Mouse (Mus musculus) intestine, embryonic 14.5 days (tissue): ENCODE data around the gene Tbc1d16. TPM values are rescaled to one million over a fixed set of nuclear protein-coding genes. Genes with fewer than 3 reads are reported as not detected.

ENCODE experiments used
- ATAC-seq: fragments of 200-750 bp; cut with Nextera tagmentation; replicated peaks from 2 replicates; pipeline ENCODE4 v1.8.0; 2017; ENCODE audit warnings: low read depth, moderate number of reproducible peaks, moderate TSS enrichment, moderate library complexity; ENCODE audit not compliant: low FRiP score, low TSS enrichment
- DNase-seq: peaks from one replicate; pipeline ENCODE4 v3.0.0-alpha.2; 2018; ENCODE audit warnings: low spot score
- H3K27ac ChIP-seq: fragments of 300-500 bp; sonication (generic); 2 replicates; pipeline ENCODE4 v1.5.1; 2014; ENCODE audit warnings: low read depth, mild to moderate bottlenecking, control low read depth
- H3K27me3 ChIP-seq: fragments of 300-500 bp; sonication (generic); replicated peaks from 2 replicates; pipeline ENCODE4 v1.6.1; 2014; ENCODE audit warnings: low read length, control low read depth; ENCODE audit not compliant: control insufficient read depth, insufficient read depth
- H3K36me3 ChIP-seq: fragments of 300-500 bp; sonication (generic); 2 replicates; pipeline ENCODE4 v1.6.1; 2014; ENCODE audit warnings: low read length, control low read depth; ENCODE audit not compliant: control insufficient read depth, insufficient read depth
- H3K4me1 ChIP-seq: fragments of 300-500 bp; sonication (generic); replicated peaks from 2 replicates; pipeline ENCODE4 v1.6.1; 2014; ENCODE audit warnings: low read length, control low read depth, mixed read lengths; ENCODE audit not compliant: control insufficient read depth, insufficient read depth
- H3K4me2 ChIP-seq: fragments of 300-500 bp; sonication (generic); 2 replicates; pipeline ENCODE4 v1.6.1; 2014; ENCODE audit warnings: low read length
- H3K4me3 ChIP-seq: fragments of 300-500 bp; sonication (generic); 2 replicates; pipeline ENCODE4 v1.5.1; 2014; ENCODE audit warnings: low read depth, low read length, control low read depth, mixed read lengths
- H3K9ac ChIP-seq: fragments of 300-500 bp; sonication (generic); 2 replicates; pipeline ENCODE4 v1.6.1; 2014; ENCODE audit warnings: mild to moderate bottlenecking, low read length
- H3K9me3 ChIP-seq: fragments of 300-500 bp; sonication (generic); 2 replicates; pipeline ENCODE4 v1.6.1; 2016; ENCODE audit warnings: low read length, control low read depth; ENCODE audit not compliant: control insufficient read depth
- WGBS: fragments of 180-500 bp; shearing (Covaris S2); extraction: QIAGEN DNeasy Blood & Tissue Kit; methylation state at CpG from one replicate; pipeline ENCODE4 v1.1.7; 2014; 5-methylcytosine and 5-hydroxymethylcytosine counted together
- polyA plus RNA-seq: library from polyadenylated mRNA; unstranded; fragments of >200 nt; fragmentation: Nextera tagmentation; extraction: Ambion mirVana; gene quantifications from 2 replicates; pipeline ENCODE4 v1.2.1, GENCODE M21; 2014

Gene Tbc1d16
- polyA plus RNA-seq, 1 experiment from 2014 or later, result 13.0 TPM

GRCm38 (mm10) chr11:119143376-119144002 is 84.8 kb downstream of the Tbc1d16 start:
- DNase-seq, result no peak
- 85% methylated on average over 16 of the region's 16 CpGs for WGBS
- peaks cover 14% of the 10 kb centered on the region for H3K36me3 ChIP-seq
- peaks cover under 1% of the 10 kb centered on the region; the same call in 1 of the 2 replicates for H3K4me1 ChIP-seq
- no peaks in the 10 kb centered on the region for H3K9me3 ChIP-seq
- no peak overlapping the region for H3K4me3 ChIP-seq
- no peak overlapping the region for H3K4me2 ChIP-seq
- no peaks in the 10 kb centered on the region for H3K27me3 ChIP-seq
- no peak overlapping the region for H3K27ac ChIP-seq
- ATAC-seq, result no peak
- no peak overlapping the region for H3K9ac ChIP-seq

DNA sequence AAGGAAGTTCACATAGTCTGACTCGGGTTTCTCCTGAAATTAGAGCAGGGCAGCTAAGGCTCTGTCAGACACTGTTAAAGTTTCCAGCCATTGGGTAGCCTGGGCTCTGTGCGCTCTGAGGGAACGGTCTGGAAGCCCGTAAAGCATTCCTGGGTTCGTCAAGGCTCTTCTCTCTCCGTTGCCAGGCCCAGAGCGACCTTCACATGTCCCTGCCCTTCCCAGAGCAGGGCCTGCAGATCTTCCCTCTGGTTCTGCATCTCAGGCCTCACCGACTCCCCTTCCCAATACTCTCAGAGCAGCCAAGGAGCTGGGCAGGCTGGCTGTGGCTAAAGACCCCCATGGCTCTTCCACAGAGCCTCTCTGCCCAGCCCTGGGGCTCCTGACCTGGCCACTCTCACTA is 85.7 kb downstream of the Tbc1d16 start:
- H3K27me3 ChIP-seq, result no peaks in the 10 kb centered on the region
- ATAC-seq, result no peak
- H3K4me3 ChIP-seq, result no peak overlapping the region
- H3K36me3 ChIP-seq, result peaks cover 5% of the 10 kb centered on the region; the same call in 1 of the 2 replicates
- no peak overlapping the region for H3K9ac ChIP-seq
- no peaks in the 10 kb centered on the region for H3K9me3 ChIP-seq
- H3K27ac ChIP-seq, result no peak overlapping the region
- WGBS, result 77% methylated on average over 8 of the region's 8 CpGs
- peaks cover 6% of the 10 kb centered on the region; the same call in 1 of the 2 replicates for H3K4me1 ChIP-seq
- DNase-seq, result no peak
- no peak overlapping the region for H3K4me2 ChIP-seq

- H3K9ac ChIP-seq, result no peak overlapping the region
- no peak for ATAC-seq
- no peaks in the 10 kb centered on the region for H3K36me3 ChIP-seq
- no peak overlapping the region for H3K4me3 ChIP-seq
- 78% methylated on average over 6 of the region's 6 CpGs for WGBS
- no peak overlapping the region for H3K27ac ChIP-seq
- H3K27me3 ChIP-seq, result no peaks in the 10 kb centered on the region
- no peak for DNase-seq
- H3K4me2 ChIP-seq, result no peak overlapping the region
- no peaks in the 10 kb centered on the region for H3K9me3 ChIP-seq
- peaks cover 18% of the 10 kb centered on the region for H3K4me1 ChIP-seq
Observed at GRCm38 (mm10) chr11:119139026-119139425, 89.3 kb downstream of the Tbc1d16 start.

GRCm38 (mm10) chr11:119138205-119138604 is 90.1 kb downstream of the Tbc1d16 start:
- Histone ChIP-seq H3K36me3 (no peaks in the 10 kb centered on the region), H3K9ac (no peak overlapping the region), H3K4me3 (no peak overlapping the region), H3K4me2 (no peak overlapping the region), H3K27ac (peak overlapping the region; percentile 3; the same call in 1 of the 2 replicates), H3K27me3 (no peaks in the 10 kb centered on the region), H3K9me3 (no peaks in the 10 kb centered on the region), H3K4me1 (peaks cover 22% of the 10 kb centered on the region)
- ATAC-seq (no peak), DNase-seq (no peak)
- WGBS, result 60% methylated on average over 9 of the region's 9 CpGs

- H3K4me1 ChIP-seq, result peaks cover 25% of the 10 kb centered on the region
- no peak overlapping the region for H3K4me3 ChIP-seq
- H3K9me3 ChIP-seq, result 0 out of 2 replicates have a peak, but pooled peaks cover 4% of the 10 kb centered on the region
- H3K9ac ChIP-seq, result no peak overlapping the region
- 55% methylated on average over 17 of the region's 17 CpGs for WGBS
- H3K27ac ChIP-seq, result peak overlapping the region; percentile 81
- no peaks in the 10 kb centered on the region for H3K36me3 ChIP-seq
- 0 out of 2 replicates have a peak, but pooled peaks have one; percentile 33 for ATAC-seq
- H3K27me3 ChIP-seq, result no peaks in the 10 kb centered on the region
- 0 out of 2 replicates have a peak overlapping the region, but pooled peaks have one; percentile 11 for H3K4me2 ChIP-seq
- peak; percentile 70 for DNase-seq
Observed at GRCm38 (mm10) chr11:119134586-119134985, 93.7 kb downstream of the Tbc1d16 start.

GRCm38 (mm10) chr11:119133437-119134221 is 94.7 kb downstream of the Tbc1d16 start:
- H3K27me3 ChIP-seq, result no peaks in the 10 kb centered on the region
- H3K36me3 ChIP-seq, result no peaks in the 10 kb centered on the region
- H3K27ac ChIP-seq, result peak overlapping the region; percentile 81
- no peak for DNase-seq
- H3K4me2 ChIP-seq, result no peak overlapping the region
- no peak overlapping the region for H3K9ac ChIP-seq
- no peak for ATAC-seq
- 67% methylated on average over 5 of the region's 5 CpGs for WGBS
- H3K9me3 ChIP-seq, result 0 out of 2 replicates have a peak, but pooled peaks cover 4% of the 10 kb centered on the region
- peaks cover 26% of the 10 kb centered on the region for H3K4me1 ChIP-seq
- H3K4me3 ChIP-seq, result no peak overlapping the region

DNA sequence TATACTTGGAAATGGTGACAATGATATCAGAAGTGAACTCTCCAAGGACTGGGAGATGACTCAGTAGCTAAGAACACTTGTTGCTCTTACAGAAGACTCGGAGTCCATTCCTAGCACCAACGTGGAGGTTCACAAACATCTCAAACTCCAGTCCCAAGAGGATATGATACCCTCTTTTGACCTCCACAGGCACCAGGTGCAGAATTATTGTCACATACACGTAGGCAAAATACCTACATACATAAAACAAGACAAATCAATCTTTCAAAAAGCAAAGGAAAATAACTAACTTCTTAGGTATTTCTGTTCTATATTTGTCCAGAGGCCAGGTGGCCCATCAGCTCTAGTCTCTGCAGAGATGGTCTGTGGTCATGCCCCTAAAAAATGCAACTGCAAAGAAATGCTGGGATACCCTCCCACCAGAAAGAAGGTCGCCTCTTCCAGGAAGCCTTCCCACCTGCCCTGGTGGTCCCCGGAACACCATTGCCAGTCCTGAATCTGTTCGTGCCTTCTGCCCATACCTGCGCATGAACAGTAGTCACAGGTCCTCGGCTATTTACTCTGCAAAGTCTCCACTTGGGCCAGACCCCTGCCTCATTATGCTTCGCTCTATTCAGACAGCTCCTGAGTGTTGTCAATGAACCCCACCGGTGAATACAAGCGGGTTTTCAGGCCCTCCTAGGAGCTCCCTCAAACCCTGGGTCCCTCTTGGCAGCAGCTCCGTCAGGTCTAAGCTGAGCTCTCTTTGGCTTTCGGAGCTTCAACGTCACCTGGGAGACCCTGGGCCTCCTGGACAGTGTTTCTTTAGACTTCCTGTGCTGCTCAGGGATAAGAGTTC is 95.9 kb downstream of the Tbc1d16 start:
- H3K4me1 ChIP-seq, result peaks cover 23% of the 10 kb centered on the region
- H3K9me3 ChIP-seq, result 0 out of 2 replicates have a peak, but pooled peaks cover 4% of the 10 kb centered on the region
- no peak for ATAC-seq

DNA sequence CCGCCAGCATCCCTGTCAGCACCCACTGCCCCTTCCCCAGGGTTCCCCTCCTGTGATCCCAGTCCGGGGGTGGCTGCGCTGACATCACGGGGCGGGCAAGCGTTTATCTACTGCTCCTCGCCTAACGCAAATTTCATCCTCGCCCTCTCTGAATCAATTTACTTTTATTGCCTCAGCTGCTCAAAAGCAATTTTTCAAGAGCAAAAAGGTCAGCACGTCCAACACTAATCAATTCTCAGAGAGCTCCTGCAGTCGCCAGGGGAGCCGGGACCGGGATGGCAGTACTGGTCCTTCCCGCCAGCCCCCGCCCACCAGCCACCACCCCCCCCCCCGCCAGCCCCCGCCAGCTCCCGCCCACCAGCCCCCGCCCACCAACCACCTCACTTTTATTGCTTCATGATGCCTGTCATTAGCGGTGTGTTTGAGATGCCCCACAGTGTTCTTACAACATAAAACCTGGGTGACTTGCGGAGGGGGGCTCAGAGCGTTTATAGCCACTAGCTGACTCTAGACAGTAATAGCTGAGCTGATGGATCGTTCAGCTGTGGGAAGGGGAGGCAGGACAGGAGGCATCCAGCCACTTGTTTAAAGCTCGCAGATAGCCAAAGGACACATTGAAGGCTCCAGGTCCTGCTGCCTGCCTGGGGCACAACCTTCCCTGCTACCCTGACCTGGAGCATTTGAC is 98.1 kb downstream of the Tbc1d16 start:
- H3K4me2 ChIP-seq, result peak overlapping the region; percentile 36
- ATAC-seq, result no peak
- H3K4me1 ChIP-seq, result peaks cover 39% of the 10 kb centered on the region
- WGBS, result 5% methylated on average over 24 of the region's 24 CpGs
- no peak overlapping the region for H3K9ac ChIP-seq
- 0 out of 2 replicates have a peak overlapping the region, but pooled peaks have one; percentile 1 for H3K4me3 ChIP-seq
- no peaks in the 10 kb centered on the region for H3K36me3 ChIP-seq
- DNase-seq, result no peak
- H3K27ac ChIP-seq, result no peak overlapping the region
- H3K9me3 ChIP-seq, result 0 out of 2 replicates have a peak, but pooled peaks cover 4% of the 10 kb centered on the region
- H3K27me3 ChIP-seq, result no peaks in the 10 kb centered on the region

More for the DNA sequence above, 95.9 kb downstream of the Tbc1d16 start:
- Histone ChIP-seq H3K36me3 (no peaks in the 10 kb centered on the region), H3K27ac (no peak overlapping the region), H3K9ac (no peak overlapping the region), H3K4me3 (no peak overlapping the region), H3K4me2 (no peak overlapping the region), H3K27me3 (no peaks in the 10 kb centered on the region)
- DNase-seq, result no peak
- 79% methylated on average over 14 of the region's 14 CpGs for WGBS
